Mouse (Mus musculus): Measurements from ENCODE around the gene Lin54. TPM values are rescaled to one million over a fixed set of nuclear protein-coding genes. Genes with fewer than 3 reads are reported as not detected.

The Lin54 gene
- 6.6 and 11.8 TPM in 2 replicates for polyA plus RNA-seq (2012; rRNA removed)

- WGBS, result 2% methylated on average over 59 of the region's 60 CpGs
- DNase-seq (ENCODE audit: low read depth, low spot score), result no peak
Observed at GRCm38 (mm10) chr5:100500458-100500961, at the start of gene Lin54. Lin54 (minus strand) TSS chr5:100500639.

GRCm38 (mm10) chr5:100550151-100550550 lies 49.7 kb upstream of the Lin54 start:
- 58% methylated on average over 1 of the region's 1 CpGs for WGBS
- no peak for DNase-seq (ENCODE audit: low read depth, low spot score)

GRCm38 (mm10) chr5:100549311-100549710 lies 48.9 kb upstream of the Lin54 start:
- 68% methylated on average over 4 of the region's 4 CpGs for WGBS

GRCm38 (mm10) chr5:100548236-100548635 lies 47.8 kb upstream of the Lin54 start:
- DNase-seq (ENCODE audit: low read depth, low spot score), result peak; percentile 80
- WGBS, result 15% methylated on average over 2 of the region's 2 CpGs

More at GRCm38 (mm10) chr5:100549311-100549710, 48.9 kb upstream of the Lin54 start:
- DNase-seq (ENCODE audit: low read depth, low spot score), result no peak

GRCm38 (mm10) chr5:100546294-100547080 lies 46.0 kb upstream of the Lin54 start:
- 71% methylated on average over 6 of the region's 6 CpGs for WGBS
- DNase-seq (ENCODE audit: low read depth, low spot score), result no peak

- WGBS, result 74% methylated on average over 3 of the region's 3 CpGs
- no peak for DNase-seq (ENCODE audit: low read depth, low spot score)
Observed at GRCm38 (mm10) chr5:100536638-100537037, 36.2 kb upstream of the Lin54 start.

GRCm38 (mm10) chr5:100535826-100536225 lies 35.4 kb upstream of the Lin54 start:
- 69% methylated on average over 7 of the region's 7 CpGs for WGBS
- no peak for DNase-seq (ENCODE audit: low read depth, low spot score)

- no peak for DNase-seq (ENCODE audit: low read depth, low spot score)
- WGBS, result 50% methylated on average over 7 of the region's 7 CpGs
Observed at GRCm38 (mm10) chr5:100526164-100526563, 25.7 kb upstream of the Lin54 start.

GRCm38 (mm10) chr5:100525620-100526019 lies 25.2 kb upstream of the Lin54 start:
- no peak for DNase-seq (ENCODE audit: low read depth, low spot score)
- 57% methylated on average over 3 of the region's 3 CpGs for WGBS

GRCm38 (mm10) chr5:100524921-100525320 lies 24.5 kb upstream of the Lin54 start:
- 94% methylated on average over 9 of the region's 9 CpGs for WGBS
- no peak for DNase-seq (ENCODE audit: low read depth, low spot score)

- 95% methylated on average over 1 of the region's 1 CpGs for WGBS
- DNase-seq (ENCODE audit: low read depth, low spot score), result no peak
Observed at GRCm38 (mm10) chr5:100523331-100523730, 22.9 kb upstream of the Lin54 start.

- WGBS, result 62% methylated on average over 2 of the region's 2 CpGs
Observed at GRCm38 (mm10) chr5:100520223-100520622, 19.8 kb upstream of the Lin54 start.

GRCm38 (mm10) chr5:100519027-100519411 lies 18.6 kb upstream of the Lin54 start:
- 3% methylated on average over 5 of the region's 5 CpGs for WGBS
- DNase-seq (ENCODE audit: low read depth, low spot score), result no peak

More at GRCm38 (mm10) chr5:100520223-100520622, 19.8 kb upstream of the Lin54 start:
- DNase-seq (ENCODE audit: low read depth, low spot score), result no peak

- under 1% methylated on average over 64 of the region's 64 CpGs for WGBS
- DNase-seq (ENCODE audit: low read depth, low spot score), result peak; percentile 96
Observed at GRCm38 (mm10) chr5:100518049-100519026, 17.9 kb upstream of the Lin54 start, which contains the start of gene Cops4. Cops4 (plus strand) TSS chr5:100518309.

- DNase-seq (ENCODE audit: low read depth, low spot score), result no peak
Observed at GRCm38 (mm10) chr5:100512576-100512975, 12.1 kb upstream of the Lin54 start.

GRCm38 (mm10) chr5:100509247-100509646 lies 8.8 kb upstream of the Lin54 start:
- 33% methylated on average over 11 of the region's 11 CpGs for WGBS

GRCm38 (mm10) chr5:100501267-100501666 lies 828 bp upstream of the Lin54 start:
- 30% methylated on average over 4 of the region's 4 CpGs for WGBS

More at GRCm38 (mm10) chr5:100509247-100509646, 8.8 kb upstream of the Lin54 start:
- DNase-seq (ENCODE audit: low read depth, low spot score), result no peak

GRCm38 (mm10) chr5:100499831-100500304 lies 571 bp downstream of the Lin54 start:
- whole genome bisulfite sequencing, result under 1% methylated on average over 38 of the region's 41 CpGs
- DNase-seq (ENCODE audit: low read depth, low spot score), result no peak

More at GRCm38 (mm10) chr5:100501267-100501666, 828 bp upstream of the Lin54 start:
- no peak for DNase-seq (ENCODE audit: low read depth, low spot score)

- DNase-seq (ENCODE audit: low read depth, low spot score), result no peak
- 9% methylated on average over 2 of the region's 2 CpGs for WGBS
Observed at GRCm38 (mm10) chr5:100499243-100499642, 1.2 kb downstream of the Lin54 start.
